In the genomic region with DNA sequence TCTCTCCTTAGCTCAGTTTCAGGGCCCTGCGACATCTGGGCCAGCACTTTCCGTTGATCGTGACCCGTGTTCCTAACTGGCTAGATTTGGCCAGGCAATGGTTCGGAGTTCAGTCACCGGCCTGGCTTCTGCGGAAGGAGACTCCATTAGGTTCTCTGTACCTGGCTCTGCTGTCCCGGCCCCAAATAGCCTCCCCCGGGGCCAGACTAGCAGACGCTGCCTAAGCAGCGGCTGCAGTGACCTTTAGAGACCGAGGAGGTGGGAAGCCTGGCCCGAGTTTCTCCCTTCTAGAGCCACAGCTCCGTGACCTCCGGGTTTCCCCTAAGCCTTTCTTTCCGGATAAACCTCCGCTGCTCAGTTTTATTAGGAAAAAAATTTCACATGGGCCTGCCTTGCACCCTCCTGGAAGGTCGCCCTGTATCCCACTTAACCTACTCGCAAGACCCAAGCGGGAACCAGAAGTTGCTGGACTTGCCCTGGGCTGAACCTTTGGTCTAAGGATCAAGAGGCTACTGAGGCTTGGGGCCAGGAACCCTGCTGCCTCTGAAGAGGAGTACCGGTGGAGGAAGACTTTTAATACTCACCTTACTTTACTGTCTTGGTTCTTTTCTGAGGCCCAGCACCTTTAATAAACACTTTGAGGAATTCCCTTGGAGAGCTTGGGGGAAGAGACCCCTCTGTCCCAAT, we compare ENCODE assay signal across 8 mouse cellular contexts. TPM values are rescaled to one million over a fixed set of nuclear protein-coding genes. Genes with fewer than 3 reads are reported as not detected.
A peak's percentile ranks its signal among the peaks of the same experiment; 100 is the strongest.
DNase-seq lines count a peak whose midpoint lies in the region; ATAC-seq and TF ChIP-seq lines count a peak whose summit lies in the region.
"Had no signal": no experiment of that assay in that cellular context is flagged by ENCODE, and none has a peak within 500 bp of the region (broad histone marks: within the 10 kb centered on the region; RNA-seq: fewer than 3 reads in every experiment).

No protein-coding gene starts in this region.

- no peak for DNase-seq in lung, postnatal 0 days (ENCODE audit: low spot score)
- DNase-seq in lung, postnatal 4 days: no peak
- DNase-seq in left cerebral cortex, postnatal 10 days (ENCODE audit: extremely low spot score in 1 of 2, low spot score in 2 of 2): no peak
- DNase-seq in c-Kit-positive CD71-positive TER-119-positive erythroid progenitor cells, embryonic 14.5 days (ENCODE audit: low spot score): no peak
- DNase-seq: thymus, postnatal 25 days had no signal

- no peaks in the 10 kb centered on the region for H3K9me3 ChIP-seq in lung, postnatal 0 days (ENCODE audit: low read length)
- H3K9me3 ChIP-seq in forebrain, embryonic 15.5 days: no peaks in the 10 kb centered on the region
- H3K9me3 ChIP-seq in limb, embryonic 15.5 days: no peaks in the 10 kb centered on the region
- no peaks in the 10 kb centered on the region for H3K9me3 ChIP-seq in stomach, embryonic 15.5 days

- ATAC-seq in lung, postnatal 0 days: no peak
- ATAC-seq in forebrain, embryonic 15.5 days (replicated peaks): no peak
- ATAC-seq in limb, embryonic 15.5 days (ENCODE audit: insufficient number of reproducible peaks, low FRiP score, low TSS enrichment, low read depth): no peak
- ATAC-seq in stomach, embryonic 15.5 days (ENCODE audit: insufficient read depth, low FRiP score, low read depth): no peak

- peaks cover 5% of the 10 kb centered on the region for H3K4me1 ChIP-seq in lung, postnatal 0 days (ENCODE audit: insufficient read depth, low read depth, low read length)
- H3K4me1 ChIP-seq in forebrain, embryonic 15.5 days: peaks cover 79% of the 10 kb centered on the region
- peaks cover 66% of the 10 kb centered on the region for H3K4me1 ChIP-seq in limb, embryonic 15.5 days
- peaks cover 28% of the 10 kb centered on the region for H3K4me1 ChIP-seq in stomach, embryonic 15.5 days

- H3K36me3 ChIP-seq in lung, postnatal 0 days (ENCODE audit: insufficient read depth, low read length): no peaks in the 10 kb centered on the region
- H3K36me3 ChIP-seq in forebrain, embryonic 15.5 days: no peaks in the 10 kb centered on the region
- H3K36me3 ChIP-seq in limb, embryonic 15.5 days: no peaks in the 10 kb centered on the region
- H3K36me3 ChIP-seq in stomach, embryonic 15.5 days: no peaks in the 10 kb centered on the region

- intact Hi-C loops in left cerebral cortex, postnatal 10 days (cut with DNase I): loop anchor here (5.0 to 10.0 kb wide), 2 partner anchors 430 to 538 kb away; no protein-coding TSS in a partner anchor

- 3% methylated on average over 21 of the region's 21 CpGs for WGBS in lung, postnatal 0 days
- WGBS in forebrain, embryonic 15.5 days: 2% methylated on average over 21 of the region's 21 CpGs
- WGBS in limb, embryonic 15.5 days: 13% methylated on average over 21 of the region's 21 CpGs
- 3% methylated on average over 21 of the region's 21 CpGs for WGBS in stomach, embryonic 15.5 days

- H3K27ac ChIP-seq in lung, postnatal 0 days (ENCODE audit: low read length): no peak overlapping the region
- H3K27ac ChIP-seq in forebrain, embryonic 15.5 days (replicated peaks): peak overlapping the region; percentile 96
- H3K27ac ChIP-seq in limb, embryonic 15.5 days: no peak overlapping the region
- H3K27ac ChIP-seq in stomach, embryonic 15.5 days: no peak overlapping the region

- H3K4me3 ChIP-seq in lung, postnatal 0 days (ENCODE audit: low read depth, low read length): 0 out of 2 replicates have a peak overlapping the region, but pooled peaks have one; percentile 38
- H3K4me3 ChIP-seq in forebrain, embryonic 15.5 days: peak overlapping the region; percentile 72
- peak overlapping the region; percentile 58 for H3K4me3 ChIP-seq in limb, embryonic 15.5 days
- H3K4me3 ChIP-seq in stomach, embryonic 15.5 days (replicated peaks): 0 out of 2 replicates have a peak overlapping the region, but pooled peaks have one; percentile 7

- no peak overlapping the region for H3K4me2 ChIP-seq in lung, postnatal 0 days (replicated peaks; ENCODE audit: low read depth, low read length)
- H3K4me2 ChIP-seq in forebrain, embryonic 15.5 days (replicated peaks): peak overlapping the region; percentile 86
- H3K4me2 ChIP-seq in limb, embryonic 15.5 days: peak overlapping the region; percentile 87
- peak overlapping the region; percentile 87 for H3K4me2 ChIP-seq in stomach, embryonic 15.5 days

- no peak for TF ChIP-seq CTCF in lung, postnatal 0 days (IDR thresholded peaks at IDR 0.05)

- H3K9ac ChIP-seq in lung, postnatal 0 days (replicated peaks; ENCODE audit: low read depth): no peak overlapping the region
- H3K9ac ChIP-seq in forebrain, embryonic 15.5 days (replicated peaks): peak overlapping the region; percentile 93
- H3K9ac ChIP-seq in limb, embryonic 15.5 days: peak overlapping the region; percentile 33; the same call in 1 of the 2 replicates
- H3K9ac ChIP-seq in stomach, embryonic 15.5 days: no peak overlapping the region

- TF ChIP-seq EP300 in lung, postnatal 0 days (IDR thresholded peaks at IDR 0.05): no peak

- H3K27me3 ChIP-seq in lung, postnatal 0 days (replicated peaks; ENCODE audit: insufficient read depth, low read length): peaks cover 97% of the 10 kb centered on the region
- no peaks in the 10 kb centered on the region for H3K27me3 ChIP-seq in forebrain, embryonic 15.5 days
- peaks cover 94% of the 10 kb centered on the region for H3K27me3 ChIP-seq in limb, embryonic 15.5 days
- peaks cover 99% of the 10 kb centered on the region for H3K27me3 ChIP-seq in stomach, embryonic 15.5 days (replicated peaks)

RNA-seq across cellular contexts. Expression of a gene that starts 13.4 kb away (rescaled TPM):
- polyA plus RNA-seq in lung, postnatal 0 days (2015; fragmentation: Nextera tagmentation; extraction: Ambion mirVana): not detected in 2 replicates
- 91.0 and 111 TPM in 2 replicates for polyA plus RNA-seq in forebrain, embryonic 15.5 days (2015; fragmentation: Nextera tagmentation; extraction: Ambion mirVana)
- polyA plus RNA-seq in limb, embryonic 15.5 days (2015; fragmentation: Nextera tagmentation; extraction: Ambion mirVana): 5.1 and 8.5 TPM in 2 replicates
- polyA plus RNA-seq in stomach, embryonic 15.5 days (2015; fragmentation: Nextera tagmentation; extraction: Ambion mirVana): 0.15 and 0.41 TPM in 2 replicates
- 10 to 100 TPM; 76.1 to 77.7 TPM for total RNA-seq in left cerebral cortex, postnatal 10 days (2021)

Comparison
In these comparisons a context has a peak if more than half of its experiments do, and no peak if none do; other contexts are left out.
1. H3K4me3 ChIP-seq: peak in every context shown above with its lines; median percentile 72 in forebrain, embryonic 15.5 days; 58 in limb, embryonic 15.5 days; 38 in lung, postnatal 0 days; 7 in stomach, embryonic 15.5 days.
2. H3K9ac ChIP-seq: peak in forebrain, embryonic 15.5 days (single experiment) and limb, embryonic 15.5 days (single experiment); none in lung, postnatal 0 days (single experiment) and stomach, embryonic 15.5 days (single experiment).